Mouse (Mus musculus): ENCODE results near the gene Mrpl53.

DNA sequence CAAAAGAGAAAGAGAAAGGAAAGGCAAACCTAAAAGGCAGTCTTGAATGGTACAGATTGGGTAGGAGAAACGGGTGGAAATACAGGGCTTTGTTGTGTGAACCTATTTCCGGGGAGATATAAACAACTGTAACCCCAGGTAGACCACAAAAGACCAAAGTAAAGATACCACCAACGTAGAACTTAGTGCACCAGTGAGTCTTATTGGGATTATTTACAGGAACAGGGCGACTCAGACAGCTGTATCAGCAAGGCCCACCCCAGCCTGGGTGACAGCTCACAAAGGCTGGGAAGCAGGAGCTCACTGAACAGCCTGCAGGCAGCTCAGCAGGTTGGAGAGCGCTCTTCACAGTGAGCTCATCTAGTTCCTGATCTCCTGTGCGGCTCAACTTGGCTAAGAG, 12.9 kb upstream of the Mrpl53 start:
- TF ChIP-seq CTCF (conservative IDR thresholded peaks at IDR 0.05; ENCODE audit: low read length) (no peak), POU5F1 (IDR thresholded peaks at IDR 0.05; ENCODE audit: borderline replicate concordance, low read length) (no peak), NANOG (IDR thresholded peaks at IDR 0.05; ENCODE audit: borderline replicate concordance, low read length) (no peak)
